In the genomic region with DNA sequence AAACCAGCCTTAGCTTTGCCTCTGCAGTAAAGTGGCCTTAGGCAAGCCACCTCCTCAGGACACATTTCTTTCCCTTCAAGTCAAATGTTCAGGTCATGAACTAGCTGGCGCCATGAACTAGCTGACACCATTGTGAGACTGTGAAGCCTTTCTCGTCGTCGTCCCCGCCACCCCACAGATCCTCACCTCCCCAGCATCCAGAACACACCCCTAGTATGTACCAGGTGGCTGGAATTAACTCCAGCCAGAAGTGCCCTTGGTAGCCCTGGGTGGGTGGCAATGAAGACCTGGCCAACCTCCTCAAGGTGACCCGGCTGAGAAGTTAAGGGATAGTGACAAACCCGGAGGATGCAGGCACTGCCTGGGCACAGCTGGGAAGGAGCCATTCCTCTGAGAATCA, we compare ENCODE assay signal across 9 mouse cellular contexts. TPM values are rescaled to one million over a fixed set of nuclear protein-coding genes. Genes with fewer than 3 reads are reported as not detected.
DNase-seq lines count a peak whose midpoint lies in the region; ATAC-seq and TF ChIP-seq lines count a peak whose summit lies in the region.
"Had no signal": no experiment of that assay in that cellular context is flagged by ENCODE, and none has a peak within 500 bp of the region (broad histone marks: within the 10 kb centered on the region; RNA-seq: fewer than 3 reads in every experiment).

No protein-coding gene starts in this region.

- no peak for DNase-seq in heart, postnatal 4 days
- DNase-seq in midbrain, embryonic 11.5 days (ENCODE audit: low spot score, missing footprints), result no peak
- DNase-seq in midbrain, embryonic 14.5 days, result no peak
- no peak for DNase-seq in hindbrain, postnatal 0 days (ENCODE audit: low spot score)
- DNase-seq in adrenal gland, adult 18-20 months (ENCODE audit: low spot score in 2 of 2), result no peak

- peak overlapping the region in 1 of 2 experiments; percentile 39; a peak in 1 of 4 replicates for H3K27ac ChIP-seq in heart, embryonic 14.5 days (replicated peaks in 1 of 2; ENCODE audit: control insufficient read depth in 1 of 2, insufficient read depth in 1 of 2, low read depth in 2 of 2, low read length in 2 of 2)
- no peak overlapping the region for H3K27ac ChIP-seq in midbrain, embryonic 11.5 days (ENCODE audit: low read depth, low read length)
- no peak overlapping the region; the same call in 1 of the 2 replicates for H3K27ac ChIP-seq in midbrain, embryonic 14.5 days (replicated peaks; ENCODE audit: low read depth, low read length)
- no peak overlapping the region for H3K27ac ChIP-seq in hindbrain, postnatal 0 days
- 0 out of 2 replicates have a peak overlapping the region, but pooled peaks have one; percentile 12 for H3K27ac ChIP-seq in neural tube, embryonic 14.5 days (ENCODE audit: low read depth, low read length)
- H3K27ac ChIP-seq: lung, embryonic 15.5 days had no signal

- H3K4me2 ChIP-seq in heart, embryonic 14.5 days (ENCODE audit: low read length), result no peak overlapping the region
- no peak overlapping the region for H3K4me2 ChIP-seq in midbrain, embryonic 11.5 days
- H3K4me2 ChIP-seq in midbrain, embryonic 14.5 days (ENCODE audit: low read length), result no peak overlapping the region
- no peak overlapping the region for H3K4me2 ChIP-seq in hindbrain, postnatal 0 days (ENCODE audit: low read depth, low read length)
- no peak overlapping the region for H3K4me2 ChIP-seq in neural tube, embryonic 14.5 days (ENCODE audit: low read depth, low read length)
- H3K4me2 ChIP-seq: lung, embryonic 15.5 days had no signal

- no peak for TF ChIP-seq CTCF in hindbrain, postnatal 0 days (IDR thresholded peaks at IDR 0.05; ENCODE audit: low read depth)

- 0 out of 2 replicates have a peak overlapping the region, but pooled peaks have one; percentile 6 for H3K9ac ChIP-seq in heart, embryonic 14.5 days (ENCODE audit: low read length)
- no peak overlapping the region for H3K9ac ChIP-seq in midbrain, embryonic 11.5 days (ENCODE audit: low read length)
- H3K9ac ChIP-seq in midbrain, embryonic 14.5 days (replicated peaks; ENCODE audit: low read length), result no peak overlapping the region
- no peak overlapping the region for H3K9ac ChIP-seq in hindbrain, postnatal 0 days (replicated peaks; ENCODE audit: low read length)
- no peak overlapping the region for H3K9ac ChIP-seq in neural tube, embryonic 14.5 days (replicated peaks; ENCODE audit: low read depth, low read length)
- H3K9ac ChIP-seq: lung, embryonic 15.5 days had no signal

- WGBS in heart, embryonic 14.5 days, result 52% methylated on average over 7 of the region's 7 CpGs
- WGBS in midbrain, embryonic 11.5 days, result 73% methylated on average over 7 of the region's 7 CpGs
- 67% methylated on average over 7 of the region's 7 CpGs for WGBS in midbrain, embryonic 14.5 days
- WGBS in hindbrain, postnatal 0 days, result 62% methylated on average over 7 of the region's 7 CpGs
- 66% methylated on average over 7 of the region's 7 CpGs for WGBS in neural tube, embryonic 14.5 days

- no peaks in the 10 kb centered on the region for H3K9me3 ChIP-seq in heart, embryonic 14.5 days (ENCODE audit: control insufficient read depth, low read length)
- no peaks in the 10 kb centered on the region for H3K9me3 ChIP-seq in midbrain, embryonic 11.5 days (ENCODE audit: control insufficient read depth, low read length)
- H3K9me3 ChIP-seq in midbrain, embryonic 14.5 days (ENCODE audit: control insufficient read depth, low read length), result no peaks in the 10 kb centered on the region
- no peaks in the 10 kb centered on the region for H3K9me3 ChIP-seq in hindbrain, postnatal 0 days (ENCODE audit: low read length)
- no peaks in the 10 kb centered on the region for H3K9me3 ChIP-seq in neural tube, embryonic 14.5 days (ENCODE audit: control insufficient read depth, low read length)
- H3K9me3 ChIP-seq: lung, embryonic 15.5 days had no signal

- H3K36me3 ChIP-seq in heart, embryonic 14.5 days (ENCODE audit: control insufficient read depth, insufficient read depth, low read length), result no peaks in the 10 kb centered on the region
- no peaks in the 10 kb centered on the region for H3K36me3 ChIP-seq in midbrain, embryonic 11.5 days (ENCODE audit: control insufficient read depth, insufficient read depth, low read length)
- no peaks in the 10 kb centered on the region for H3K36me3 ChIP-seq in midbrain, embryonic 14.5 days (ENCODE audit: control insufficient read depth, insufficient read depth, low read length)
- no peaks in the 10 kb centered on the region for H3K36me3 ChIP-seq in hindbrain, postnatal 0 days (ENCODE audit: insufficient read depth, low read length)
- no peaks in the 10 kb centered on the region for H3K36me3 ChIP-seq in neural tube, embryonic 14.5 days (ENCODE audit: control insufficient read depth, insufficient read depth, low read length)
- H3K36me3 ChIP-seq: lung, embryonic 15.5 days had no signal

- H3K4me1 ChIP-seq in heart, embryonic 14.5 days (ENCODE audit: control insufficient read depth in 2 of 2, insufficient read depth in 2 of 2, low read length in 2 of 2), result peaks cover 3 to 8% of the 10 kb centered on the region in 2 experiments; a peak in 2 of 4 replicates
- H3K4me1 ChIP-seq in midbrain, embryonic 11.5 days (ENCODE audit: control insufficient read depth, insufficient read depth, low read length), result peaks cover 6% of the 10 kb centered on the region; the same call in 1 of the 2 replicates
- H3K4me1 ChIP-seq in midbrain, embryonic 14.5 days (ENCODE audit: control insufficient read depth, insufficient read depth, low read length), result peaks cover 11% of the 10 kb centered on the region; the same call in 1 of the 2 replicates
- no peaks in the 10 kb centered on the region for H3K4me1 ChIP-seq in hindbrain, postnatal 0 days (ENCODE audit: insufficient read depth, low read length)
- H3K4me1 ChIP-seq in neural tube, embryonic 14.5 days (ENCODE audit: control insufficient read depth, insufficient read depth, low read length), result no peaks in the 10 kb centered on the region; the same call in 1 of the 2 replicates

- ATAC-seq in heart, embryonic 14.5 days (ENCODE audit: insufficient number of reproducible peaks, insufficient read depth, low FRiP score, low read depth), result no peak
- ATAC-seq in midbrain, embryonic 11.5 days (ENCODE audit: low FRiP score), result peak; percentile 17; the same call in 1 of the 2 replicates
- ATAC-seq in midbrain, embryonic 14.5 days (ENCODE audit: low FRiP score, low TSS enrichment), result no peak
- 0 out of 2 replicates have a peak, but pooled peaks have one; percentile 22 for ATAC-seq in hindbrain, postnatal 0 days
- no peak for ATAC-seq in neural tube, embryonic 14.5 days (ENCODE audit: low read depth)
- no peak; the same call in 1 of the 2 replicates for ATAC-seq in cerebellum, adult (ENCODE audit: insufficient number of reproducible peaks, low FRiP score, low TSS enrichment)

- H3K4me3 ChIP-seq in heart, embryonic 14.5 days (ENCODE audit: control insufficient read depth in 1 of 2, insufficient read depth in 1 of 2, low read depth in 1 of 2, low read length in 2 of 2), result no peak overlapping the region
- no peak overlapping the region for H3K4me3 ChIP-seq in midbrain, embryonic 11.5 days (ENCODE audit: low read depth, low read length)
- no peak overlapping the region for H3K4me3 ChIP-seq in midbrain, embryonic 14.5 days (replicated peaks; ENCODE audit: low read depth, low read length)
- H3K4me3 ChIP-seq in hindbrain, postnatal 0 days (ENCODE audit: low read length), result no peak overlapping the region
- H3K4me3 ChIP-seq in neural tube, embryonic 14.5 days (ENCODE audit: low read depth, low read length), result no peak overlapping the region
- H3K4me3 ChIP-seq: lung, embryonic 15.5 days had no signal

- H3K27me3 ChIP-seq in heart, embryonic 14.5 days (ENCODE audit: control insufficient read depth, insufficient read depth, low read length), result no peaks in the 10 kb centered on the region
- H3K27me3 ChIP-seq in midbrain, embryonic 11.5 days (ENCODE audit: control insufficient read depth, insufficient read depth, low read length), result 0 out of 2 replicates have a peak, but pooled peaks cover 4% of the 10 kb centered on the region
- H3K27me3 ChIP-seq in midbrain, embryonic 14.5 days (ENCODE audit: control insufficient read depth, insufficient read depth, low read length), result no peaks in the 10 kb centered on the region
- H3K27me3 ChIP-seq in hindbrain, postnatal 0 days (ENCODE audit: insufficient read depth, low read length), result no peaks in the 10 kb centered on the region
- H3K27me3 ChIP-seq in neural tube, embryonic 14.5 days (ENCODE audit: control insufficient read depth, insufficient read depth, low read length), result no peaks in the 10 kb centered on the region
- H3K27me3 ChIP-seq: lung, embryonic 15.5 days had no signal

RNA-seq across cellular contexts. Expression of a gene that starts 21.3 kb away (rescaled TPM):
- 32.8 and 36.1 TPM in 2 replicates for polyA plus RNA-seq in heart, embryonic 14.5 days (2014; fragmentation: Nextera tagmentation; extraction: Ambion mirVana)
- 10 to 100 TPM; 85.8 to 86.2 TPM for total RNA-seq in heart, postnatal 4 days (2021)
- 24.4 and 26.4 TPM in 2 replicates for polyA plus RNA-seq in midbrain, embryonic 11.5 days (2014; fragmentation: Nextera tagmentation; extraction: Ambion mirVana)
- 71.6 and 80.2 TPM in 2 replicates for polyA plus RNA-seq in midbrain, embryonic 14.5 days (2014; fragmentation: Nextera tagmentation; extraction: Ambion mirVana)
- 146 and 159 TPM in 2 replicates for total RNA-seq in hindbrain, postnatal 0 days (2014; rRNA removed)
- polyA plus RNA-seq in hindbrain, postnatal 0 days (2015; fragmentation: Nextera tagmentation; extraction: Ambion mirVana), result 59.4 and 66.9 TPM in 2 replicates
- 47.6 and 58.3 TPM in 2 replicates for polyA plus RNA-seq in neural tube, embryonic 14.5 days (2014; fragmentation: Nextera tagmentation; extraction: Ambion mirVana)
- total RNA-seq in adrenal gland, adult 18-20 months (2021), result 10 to 100 TPM; 61.0 to 61.4 TPM

RNA-seq across cellular contexts. Expression of a gene that starts 41.0 kb away (rescaled TPM):
- 26.6 and 27.1 TPM in 2 replicates for polyA plus RNA-seq in heart, embryonic 14.5 days (2014; fragmentation: Nextera tagmentation; extraction: Ambion mirVana)
- 10 to 100 TPM; 34.1 to 39.3 TPM for total RNA-seq in heart, postnatal 4 days (2021)
- 37.9 and 38.4 TPM in 2 replicates for polyA plus RNA-seq in midbrain, embryonic 11.5 days (2014; fragmentation: Nextera tagmentation; extraction: Ambion mirVana)
- polyA plus RNA-seq in midbrain, embryonic 14.5 days (2014; fragmentation: Nextera tagmentation; extraction: Ambion mirVana), result 42.5 and 61.0 TPM in 2 replicates
- total RNA-seq in hindbrain, postnatal 0 days (2014; rRNA removed), result 51.1 and 55.6 TPM in 2 replicates
- polyA plus RNA-seq in hindbrain, postnatal 0 days (2015; fragmentation: Nextera tagmentation; extraction: Ambion mirVana), result 27.6 and 29.6 TPM in 2 replicates
- 51.7 and 54.2 TPM in 2 replicates for polyA plus RNA-seq in neural tube, embryonic 14.5 days (2014; fragmentation: Nextera tagmentation; extraction: Ambion mirVana)
- 10 to 100 TPM; 21.8 to 28.5 TPM for total RNA-seq in adrenal gland, adult 18-20 months (2021)

Comparison
In these comparisons a context has a peak if more than half of its experiments do, and no peak if none do; other contexts are left out.
1. ATAC-seq: peak in midbrain, embryonic 11.5 days (single experiment) and hindbrain, postnatal 0 days (single experiment); none in heart, embryonic 14.5 days (single experiment), midbrain, embryonic 14.5 days (single experiment), neural tube, embryonic 14.5 days (single experiment) and cerebellum, adult (single experiment).